Mouse (Mus musculus) urinary bladder, adult 18-20 months (tissue): ENCODE results near the gene Lrrc34.

ENCODE experiments used
- DNase-seq, 2 experiments: peaks; one replicate each; pipeline ENCODE4 v3.0.0; 2022; ENCODE audit warnings: low spot score in 2 of 2, mixed read lengths in 2 of 2

Gene Lrrc34

DNA sequence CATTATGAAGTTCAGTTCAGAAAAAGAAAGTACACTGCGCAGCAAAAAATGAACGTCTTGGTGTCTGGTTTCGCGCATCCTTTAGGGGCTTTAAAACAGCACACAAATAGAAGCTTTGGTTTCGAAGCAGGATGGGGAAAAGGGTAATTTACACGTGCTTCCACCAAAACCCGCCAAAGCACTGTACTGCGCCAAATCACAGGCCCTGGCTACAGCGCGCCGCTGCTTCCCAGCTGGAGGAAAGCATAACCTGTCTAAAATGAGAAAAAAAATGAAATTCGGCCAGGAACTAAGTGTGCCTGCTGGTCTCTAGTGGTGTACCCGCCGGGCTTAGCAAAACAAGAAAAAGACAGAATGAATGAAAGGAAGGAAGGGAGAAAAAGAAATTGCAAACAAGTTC, 47.0 kb downstream of the Lrrc34 start:
- DNase-seq, result peak; percentile 11 to 43

- DNase-seq, result peak in 1 of 2 experiments; percentile 20
These were observed 47.7 kb downstream of the Lrrc34 start, which contains the start of gene Actrt3 for GRCm38 (mm10) chr3:30599711-30600545. TSS of gene Actrt3 (minus strand) at chr3:30599939.

- DNase-seq, result no peak
These were observed 50.4 kb downstream of the Lrrc34 start for GRCm38 (mm10) chr3:30597271-30597670.

DNA sequence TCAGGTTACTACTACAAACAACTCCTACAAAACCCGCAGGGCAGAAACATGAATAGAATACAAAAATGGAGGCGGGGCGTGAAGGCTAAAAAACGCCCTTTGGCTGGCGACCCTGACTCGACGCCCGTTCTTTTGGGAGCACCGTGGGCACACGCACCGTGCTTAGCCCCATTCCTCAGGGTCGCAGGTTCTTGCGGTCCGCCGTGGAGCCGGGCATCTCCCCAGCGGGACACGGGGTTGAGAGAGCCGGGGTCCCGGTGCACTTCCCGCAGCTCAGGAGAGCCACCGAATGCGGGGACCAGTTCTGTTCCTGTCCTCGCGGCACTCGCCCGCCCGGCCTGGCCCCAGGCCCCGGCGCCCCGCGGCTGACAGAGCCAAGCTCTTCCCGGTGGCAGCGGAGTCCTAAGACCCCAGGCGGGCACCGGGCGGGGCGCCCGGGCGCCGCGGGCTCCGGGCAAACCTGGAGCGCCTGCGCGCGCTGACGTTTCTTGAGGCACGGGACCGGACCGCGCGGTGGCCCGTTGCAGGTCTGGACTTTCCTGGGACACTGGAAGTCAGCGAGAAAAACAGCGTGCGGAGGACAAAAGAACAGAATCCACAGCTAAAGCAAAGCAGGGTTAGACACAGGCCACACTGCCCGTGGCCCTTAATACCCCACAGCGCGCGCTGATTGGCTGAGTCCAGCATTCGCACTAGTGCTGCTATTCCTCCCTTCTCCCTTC, 52.4 kb downstream of the Lrrc34 start:
- peak in 1 of 2 experiments; percentile 39 for DNase-seq

GRCm38 (mm10) chr3:30593719-30594485, 53.8 kb downstream of the Lrrc34 start:
- no peak for DNase-seq

DNA sequence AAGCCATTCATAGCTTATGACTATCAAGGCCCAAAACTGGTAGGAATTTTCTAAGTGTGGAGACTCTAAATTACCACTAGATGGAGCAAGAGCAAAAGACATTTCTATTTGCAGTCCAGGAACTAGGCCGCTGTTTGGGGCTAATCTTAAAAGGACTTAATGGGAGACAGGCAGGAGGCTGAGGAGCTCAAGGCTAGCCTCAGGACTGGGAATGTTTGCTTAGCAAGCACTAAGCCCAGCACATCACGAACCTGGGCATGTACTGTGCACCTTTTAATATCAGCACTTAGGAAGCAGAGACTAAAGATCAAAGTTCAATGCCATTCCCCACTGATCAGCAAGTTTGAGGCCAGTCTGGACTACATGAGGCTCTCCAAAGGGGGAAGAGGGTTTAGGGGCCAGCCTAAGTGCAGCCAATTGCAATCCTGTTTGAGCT, 55.2 kb downstream of the Lrrc34 start:
- no peak for DNase-seq

DNA sequence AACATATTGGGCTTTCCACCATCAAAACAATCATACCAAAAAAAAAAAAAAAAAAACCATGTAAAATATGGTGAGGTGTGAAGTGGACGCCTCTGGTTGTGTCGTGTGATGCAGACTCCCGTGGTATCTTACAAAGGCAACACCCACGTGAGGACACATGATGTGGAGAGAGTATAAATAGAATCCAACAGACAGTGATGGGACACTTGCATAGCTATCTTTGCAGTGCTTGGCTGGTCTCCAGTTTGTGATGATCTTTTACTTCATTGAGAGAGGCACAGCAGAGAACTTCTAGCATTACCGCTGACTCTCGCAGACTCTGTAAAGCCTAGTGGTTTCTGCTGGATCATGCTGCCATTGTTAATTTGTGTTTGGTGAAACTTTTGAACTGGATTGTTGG, 58.8 kb downstream of the Lrrc34 start:
- DNase-seq, result no peak
